Mouse (Mus musculus) embryonic facial prominence, embryonic 10.5 days (tissue): ENCODE measurements around the gene Gm17545. TPM values are rescaled to one million over a fixed set of nuclear protein-coding genes. Genes with fewer than 3 reads are reported as not detected.

Experiments
- polyA plus RNA-seq: library from polyadenylated mRNA; unstranded; fragments of >200 nt; fragmentation: Nextera tagmentation; extraction: Ambion mirVana; gene quantifications from 2 replicates; pipeline ENCODE4 v1.2.1, GENCODE M21; 2016

Gm17545 gene
- polyA plus RNA-seq, 1 experiment from 2014 or later = not detected

Other genes starting within 250 kb of the Gm17545 start
- gene Zfp809, start 228.6 kb upstream of the Gm17545 start, polyA plus RNA-seq = 11.2 and 12.7 TPM in 2 replicates
- 8.3 and 9.3 TPM in 2 replicates for gene Zfp599, start 194.4 kb upstream of the Gm17545 start, polyA plus RNA-seq
- 26.3 and 29.7 TPM in 2 replicates for gene Zfp810, start 146.6 kb upstream of the Gm17545 start, polyA plus RNA-seq
- 41.6 TPM in 2 replicates for gene Anln, start 65.1 kb upstream of the Gm17545 start, polyA plus RNA-seq
- gene 9530077C05Rik, start 42.8 kb upstream of the Gm17545 start, polyA plus RNA-seq = 6.2 and 6.8 TPM in 2 replicates
- gene Rp9, start 15.5 kb downstream of the Gm17545 start, polyA plus RNA-seq = 46.9 and 51.0 TPM in 2 replicates
- 11.9 and 12.9 TPM in 2 replicates for gene Bbs9, start 21.4 kb downstream of the Gm17545 start, polyA plus RNA-seq